Mouse (Mus musculus) CD4-positive, CD25-positive, alpha-beta regulatory T cell, adult 2 months (primary cell): ENCODE data around the gene Phf14.

Source experiments
- DNase-seq: peaks from one replicate; pipeline ENCODE4 v3.0.0-alpha.2; 2012; ENCODE audit warnings: low read depth, low spot score

Gene Phf14

GRCm38 (mm10) chr6:12020738-12021137 is 113.1 kb downstream of the Phf14 start:
- no peak for DNase-seq

- no peak for DNase-seq
These were observed 113.9 kb downstream of the Phf14 start for GRCm38 (mm10) chr6:12021480-12021879.

GRCm38 (mm10) chr6:12023395-12023794 is 115.8 kb downstream of the Phf14 start:
- no peak for DNase-seq

GRCm38 (mm10) chr6:12026804-12027537 is 119.4 kb downstream of the Phf14 start:
- DNase-seq: no peak

- DNase-seq: no peak
These were observed 127.0 kb downstream of the Phf14 start for GRCm38 (mm10) chr6:12034561-12034960.

- DNase-seq: peak; percentile 54
These were observed 130.7 kb downstream of the Phf14 start for GRCm38 (mm10) chr6:12038268-12038667.

GRCm38 (mm10) chr6:12052884-12053283 is 145.3 kb downstream of the Phf14 start:
- DNase-seq: no peak

GRCm38 (mm10) chr6:12054149-12054548 is 146.5 kb downstream of the Phf14 start:
- DNase-seq: no peak

- DNase-seq: no peak
These were observed 151.1 kb downstream of the Phf14 start for GRCm38 (mm10) chr6:12058717-12059116.

GRCm38 (mm10) chr6:12059971-12060370 is 152.4 kb downstream of the Phf14 start:
- DNase-seq: peak; percentile 23

- DNase-seq: no peak
These were observed 153.0 kb downstream of the Phf14 start for GRCm38 (mm10) chr6:12060452-12061140.

GRCm38 (mm10) chr6:12067956-12068355 is 160.3 kb downstream of the Phf14 start:
- DNase-seq: no peak

- peak; percentile 14 for DNase-seq
These were observed 161.7 kb downstream of the Phf14 start for GRCm38 (mm10) chr6:12069357-12069756.

- DNase-seq: no peak
These were observed 167.0 kb downstream of the Phf14 start for GRCm38 (mm10) chr6:12074599-12074998.

GRCm38 (mm10) chr6:12077338-12077737 is 169.7 kb downstream of the Phf14 start:
- no peak for DNase-seq

- DNase-seq: no peak
These were observed 170.4 kb downstream of the Phf14 start for GRCm38 (mm10) chr6:12077880-12078618.

GRCm38 (mm10) chr6:12079260-12079659 is 171.7 kb downstream of the Phf14 start:
- DNase-seq: no peak

GRCm38 (mm10) chr6:12080423-12080822 is 172.8 kb downstream of the Phf14 start:
- peak; percentile 38 for DNase-seq

GRCm38 (mm10) chr6:12081722-12082121 is 174.1 kb downstream of the Phf14 start:
- DNase-seq: peak; percentile 21

GRCm38 (mm10) chr6:12082125-12082524 is 174.5 kb downstream of the Phf14 start:
- DNase-seq: no peak

GRCm38 (mm10) chr6:12082531-12083216 is 175.1 kb downstream of the Phf14 start:
- no peak for DNase-seq

GRCm38 (mm10) chr6:12084721-12085120 is 177.1 kb downstream of the Phf14 start:
- no peak for DNase-seq
